Mouse (Mus musculus) midbrain, embryonic 14.5 days (tissue): ENCODE results near the gene Mif4gd. TPM values are rescaled to one million over a fixed set of nuclear protein-coding genes. Genes with fewer than 3 reads are reported as not detected.

Experiments used
- ATAC-seq: fragments of 200-750 bp; cut with Nextera tagmentation; 2 replicates; pipeline ENCODE4 v1.8.0; 2017; ENCODE audit warnings: moderate number of reproducible peaks, moderate library complexity; ENCODE audit not compliant: low FRiP score, low TSS enrichment
- DNase-seq: peaks from one replicate; pipeline ENCODE4 v3.0.0-alpha.2; 2015
- H3K27ac ChIP-seq: fragments of 300-500 bp; sonication (generic); replicated peaks from 2 replicates; pipeline ENCODE4 v1.5.1; 2014; ENCODE audit warnings: mild to moderate bottlenecking, low read depth, low read length, moderate library complexity
- H3K27me3 ChIP-seq: fragments of 300-500 bp; sonication (generic); 2 replicates; pipeline ENCODE4 v1.6.1; 2014; ENCODE audit warnings: low read length, control low read depth, mixed read lengths; ENCODE audit not compliant: control insufficient read depth, insufficient read depth
- H3K36me3 ChIP-seq: fragments of 300-500 bp; sonication (generic); 2 replicates; pipeline ENCODE4 v1.6.1; 2014; ENCODE audit warnings: low read length, control low read depth; ENCODE audit not compliant: control insufficient read depth, insufficient read depth
- H3K4me1 ChIP-seq: fragments of 300-500 bp; sonication (generic); 2 replicates; pipeline ENCODE4 v1.6.1; 2014; ENCODE audit warnings: mild to moderate bottlenecking, antibody characterized with exemption, low read length, control low read depth; ENCODE audit not compliant: control insufficient read depth, insufficient read depth
- H3K4me2 ChIP-seq: fragments of 300-500 bp; sonication (generic); 2 replicates; pipeline ENCODE4 v1.6.1; 2014; ENCODE audit warnings: mild to moderate bottlenecking, low read length, moderate library complexity
- H3K4me3 ChIP-seq: fragments of 300-500 bp; sonication (generic); replicated peaks from 2 replicates; pipeline ENCODE4 v1.5.1; 2014; ENCODE audit warnings: low read depth, low read length
- H3K9ac ChIP-seq: fragments of 300-500 bp; sonication (generic); replicated peaks from 2 replicates; pipeline ENCODE4 v1.6.1; 2014; ENCODE audit warnings: mild to moderate bottlenecking, low read length, moderate library complexity
- H3K9me3 ChIP-seq: fragments of 300-500 bp; sonication (generic); 2 replicates; pipeline ENCODE4 v1.6.1; 2016; ENCODE audit warnings: low read length, control low read depth, mixed read lengths; ENCODE audit not compliant: control insufficient read depth
- WGBS: fragments of 180-500 bp; shearing (Covaris S2); extraction: QIAGEN DNeasy Blood & Tissue Kit; methylation state at CpG from one replicate; pipeline ENCODE4 v1.1.7; 2014; 5-methylcytosine and 5-hydroxymethylcytosine counted together
- polyA plus RNA-seq: library from polyadenylated mRNA; unstranded; fragments of >200 nt; fragmentation: Nextera tagmentation; extraction: Ambion mirVana; gene quantifications from 2 replicates; pipeline ENCODE4 v1.2.1, GENCODE M21; 2014

Gene Mif4gd
- polyA plus RNA-seq, 1 experiment from 2014 or later = 11.4 TPM

- no peak overlapping the region for H3K27ac ChIP-seq
- no peaks in the 10 kb centered on the region for H3K4me1 ChIP-seq
- no peak for DNase-seq
- no peak overlapping the region for H3K4me2 ChIP-seq
- no peak overlapping the region for H3K4me3 ChIP-seq
- H3K9me3 ChIP-seq = no peaks in the 10 kb centered on the region
- no peak overlapping the region for H3K9ac ChIP-seq
- 85% methylated on average over 5 of the region's 5 CpGs for WGBS
- no peak for ATAC-seq
- H3K27me3 ChIP-seq = no peaks in the 10 kb centered on the region
- peaks cover 9% of the 10 kb centered on the region; the same call in 1 of the 2 replicates for H3K36me3 ChIP-seq
These were observed 26.0 kb upstream of the Mif4gd start for GRCm38 (mm10) chr11:115638498-115639409.

DNA sequence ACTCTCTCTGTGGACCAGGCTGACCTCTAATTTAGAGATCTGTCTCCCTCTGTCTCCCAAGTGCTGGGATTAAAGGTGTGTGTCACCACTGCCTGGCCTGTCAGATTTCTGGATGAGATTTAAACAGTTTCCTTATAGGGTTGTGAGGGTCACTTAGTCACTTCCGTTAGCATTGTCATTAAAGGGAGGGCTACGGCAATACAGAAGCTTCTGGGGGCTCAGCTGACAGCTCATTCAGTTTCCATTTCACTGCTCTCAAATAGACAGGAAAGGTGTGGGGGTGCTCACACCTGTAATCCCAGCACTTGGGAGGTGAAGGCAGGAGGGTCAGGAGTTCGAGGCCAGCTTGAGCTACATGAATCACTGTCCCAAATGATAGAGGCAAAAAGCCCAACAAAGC, 24.2 kb upstream of the Mif4gd start:
- no peak overlapping the region for H3K9ac ChIP-seq
- no peaks in the 10 kb centered on the region for H3K9me3 ChIP-seq
- DNase-seq = no peak
- no peaks in the 10 kb centered on the region for H3K36me3 ChIP-seq
- no peak overlapping the region for H3K4me2 ChIP-seq
- no peaks in the 10 kb centered on the region for H3K27me3 ChIP-seq
- H3K4me1 ChIP-seq = no peaks in the 10 kb centered on the region
- WGBS = 85% methylated on average over 3 of the region's 3 CpGs
- H3K27ac ChIP-seq = no peak overlapping the region
- H3K4me3 ChIP-seq = no peak overlapping the region
- ATAC-seq = no peak

GRCm38 (mm10) chr11:115635484-115635883, 22.7 kb upstream of the Mif4gd start:
- Histone ChIP-seq H3K9me3 (no peaks in the 10 kb centered on the region), H3K27me3 (no peaks in the 10 kb centered on the region), H3K4me1 (no peaks in the 10 kb centered on the region), H3K27ac (no peak overlapping the region), H3K4me3 (no peak overlapping the region), H3K9ac (no peak overlapping the region), H3K36me3 (no peaks in the 10 kb centered on the region), H3K4me2 (no peak overlapping the region)
- DNase-seq (no peak), ATAC-seq (no peak)
- WGBS = 74% methylated on average over 8 of the region's 8 CpGs

DNA sequence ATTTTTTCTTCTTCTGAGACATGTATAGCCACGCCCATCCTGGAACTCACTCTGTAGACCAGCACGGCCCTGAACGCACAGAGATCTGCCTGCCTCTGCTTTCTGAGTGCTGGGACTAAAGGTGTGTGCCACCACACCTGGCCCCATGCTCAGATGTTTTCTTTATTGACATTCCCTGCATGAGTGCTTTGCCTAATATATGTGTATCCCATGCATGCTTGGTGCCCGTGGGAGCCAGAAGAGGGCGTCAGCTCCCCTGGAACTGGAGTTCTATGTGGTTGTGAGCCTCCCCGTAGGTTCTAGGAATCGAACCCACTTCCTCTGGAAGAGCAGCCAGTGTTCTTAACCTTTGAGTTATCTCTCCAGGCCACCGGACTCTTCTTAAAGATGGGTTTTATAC, 22.3 kb upstream of the Mif4gd start:
- no peak overlapping the region for H3K4me3 ChIP-seq
- no peaks in the 10 kb centered on the region for H3K9me3 ChIP-seq
- DNase-seq = no peak
- H3K4me2 ChIP-seq = no peak overlapping the region
- no peak overlapping the region for H3K27ac ChIP-seq
- H3K4me1 ChIP-seq = no peaks in the 10 kb centered on the region
- no peaks in the 10 kb centered on the region for H3K36me3 ChIP-seq
- ATAC-seq = no peak
- no peaks in the 10 kb centered on the region for H3K27me3 ChIP-seq
- WGBS = 89% methylated on average over 8 of the region's 8 CpGs
- H3K9ac ChIP-seq = no peak overlapping the region

GRCm38 (mm10) chr11:115634109-115634508, 21.3 kb upstream of the Mif4gd start:
- no peak overlapping the region for H3K4me2 ChIP-seq

GRCm38 (mm10) chr11:115632862-115633261, 20.1 kb upstream of the Mif4gd start:
- no peaks in the 10 kb centered on the region for H3K4me1 ChIP-seq
- ATAC-seq (no peak), DNase-seq (no peak)
- no peak overlapping the region for H3K27ac ChIP-seq
- H3K36me3 ChIP-seq = no peaks in the 10 kb centered on the region
- H3K9me3 ChIP-seq = no peaks in the 10 kb centered on the region
- H3K27me3 ChIP-seq = no peaks in the 10 kb centered on the region
- no peak overlapping the region for H3K9ac ChIP-seq
- H3K4me3 ChIP-seq = no peak overlapping the region
- 89% methylated on average over 10 of the region's 10 CpGs for WGBS
- no peak overlapping the region for H3K4me2 ChIP-seq

More at GRCm38 (mm10) chr11:115634109-115634508, 21.3 kb upstream of the Mif4gd start:
- ATAC-seq (no peak), DNase-seq (peak; percentile 6)
- Histone ChIP-seq H3K4me1 (no peaks in the 10 kb centered on the region), H3K36me3 (no peaks in the 10 kb centered on the region), H3K27ac (no peak overlapping the region), H3K27me3 (no peaks in the 10 kb centered on the region), H3K4me3 (no peak overlapping the region), H3K9ac (no peak overlapping the region), H3K9me3 (no peaks in the 10 kb centered on the region)
- 91% methylated on average over 4 of the region's 4 CpGs for WGBS

DNA sequence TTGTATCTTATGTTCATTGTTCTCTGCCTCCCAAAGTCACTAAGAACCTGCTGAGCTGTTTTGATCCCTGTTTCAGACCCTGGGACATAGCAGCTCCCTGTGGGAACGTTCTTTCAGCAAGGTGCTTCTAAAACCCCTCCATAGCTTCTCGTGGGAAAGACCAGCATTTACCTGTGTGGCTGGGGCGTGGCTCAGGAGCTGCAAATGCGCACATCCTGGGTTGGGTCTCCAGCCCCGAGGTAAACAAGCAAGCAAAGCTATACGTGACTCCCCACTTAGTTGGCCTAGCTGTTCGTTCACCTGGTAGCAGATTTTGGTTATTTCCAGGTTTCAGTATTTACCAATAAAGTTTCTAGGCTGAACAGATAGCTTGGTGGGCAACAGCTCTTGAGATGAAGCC, 19.5 kb upstream of the Mif4gd start:
- Histone ChIP-seq H3K4me1 (peaks cover 3% of the 10 kb centered on the region; the same call in 1 of the 2 replicates), H3K27me3 (no peaks in the 10 kb centered on the region), H3K36me3 (no peaks in the 10 kb centered on the region), H3K9ac (no peak overlapping the region), H3K27ac (no peak overlapping the region), H3K4me3 (no peak overlapping the region), H3K4me2 (no peak overlapping the region), H3K9me3 (no peaks in the 10 kb centered on the region)
- DNase-seq = no peak
- ATAC-seq = no peak
- whole genome bisulfite sequencing = 77% methylated on average over 7 of the region's 7 CpGs

- Histone ChIP-seq H3K9ac (no peak overlapping the region), H3K4me3 (no peak overlapping the region), H3K9me3 (no peaks in the 10 kb centered on the region), H3K4me2 (no peak overlapping the region), H3K27ac (no peak overlapping the region), H3K27me3 (no peaks in the 10 kb centered on the region), H3K36me3 (no peaks in the 10 kb centered on the region), H3K4me1 (peaks cover 5% of the 10 kb centered on the region; the same call in 1 of the 2 replicates)
- DNase-seq (peak; percentile 31), ATAC-seq (no peak)
- WGBS = 23% methylated on average over 3 of the region's 3 CpGs
These were observed 18.7 kb upstream of the Mif4gd start for GRCm38 (mm10) chr11:115631505-115631890.
